Mouse (Mus musculus) spleen, adult 2 months (tissue): ENCODE data around the gene Nr5a2. TPM values are rescaled to one million over a fixed set of nuclear protein-coding genes. Genes with fewer than 3 reads are reported as not detected.

Experiments used
- DNase-seq, 2 experiments: peaks; one replicate each; pipeline versions ENCODE4 v3.0.0 to v3.0.0-alpha.2; 2012 to 2021; ENCODE audit warnings: low spot score in 2 of 2, low read depth in 1 of 2
- H3K27ac ChIP-seq: fragments of 200-500 bp; 2 replicates; pipeline ENCODE4 v1.5.1; 2012; ENCODE audit warnings: low read length, inconsistent platforms; ENCODE audit not compliant: insufficient read depth
- H3K27me3 ChIP-seq: fragments of 200-500 bp; 2 replicates; pipeline ENCODE4 v1.6.1; 2012; ENCODE audit warnings: mild to moderate bottlenecking, moderate library complexity, low read length, inconsistent platforms; ENCODE audit not compliant: control insufficient read depth, insufficient read depth
- H3K36me3 ChIP-seq: fragments of 200-500 bp; 2 replicates; pipeline ENCODE4 v1.6.1; 2012; ENCODE audit warnings: mild to moderate bottlenecking, low read length, inconsistent platforms; ENCODE audit not compliant: control insufficient read depth, insufficient read depth
- H3K4me1 ChIP-seq: fragments of 200-500 bp; 2 replicates; pipeline ENCODE4 v1.6.1; 2011; ENCODE audit warnings: inconsistent platforms; ENCODE audit not compliant: control insufficient read depth, insufficient read depth, insufficient read length
- H3K4me3 ChIP-seq: fragments of 200-500 bp; 2 replicates; pipeline ENCODE4 v1.5.1; 2011; ENCODE audit warnings: mild to moderate bottlenecking, inconsistent platforms; ENCODE audit not compliant: insufficient read depth, insufficient read length; ENCODE audit errors: extremely low read depth
- CTCF ChIP-seq: fragments of 200-500 bp; IDR thresholded peaks from 2 replicates; pipeline ENCODE4 v1.5.1; 2011; ENCODE audit warnings: mild to moderate bottlenecking, inconsistent platforms; ENCODE audit not compliant: insufficient read depth, insufficient read length, insufficient replicate concordance; ENCODE audit errors: extremely low read depth
- POLR2A ChIP-seq: fragments of 200-500 bp; IDR thresholded peaks from 2 replicates; pipeline ENCODE4 v1.6.1; 2011; ENCODE audit warnings: low read depth, low read length, inconsistent platforms
- WGBS: fragments of 180-500 bp; shearing (Covaris S2); methylation state at CpG from one replicate; pipeline ENCODE4 v1.1.7; 2018; 5-methylcytosine and 5-hydroxymethylcytosine counted together
- polyA plus RNA-seq: library from polyadenylated mRNA; depleted of rRNA; stranded (reverse); fragments of >200 nt; gene quantifications from 2 replicates; pipeline ENCODE4 v1.2.3, GENCODE M21; 2012

The Nr5a2 gene
- polyA plus RNA-seq, 1 experiment = 0.22 TPM

GRCm38 (mm10) chr1:136895877-136896276 lies 64.4 kb downstream of the Nr5a2 start:
- no peak for TF ChIP-seq POLR2A
- no peak for TF ChIP-seq CTCF
- no peak for DNase-seq
- Histone ChIP-seq H3K4me1 (no peaks in the 10 kb centered on the region), H3K27me3 (no peaks in the 10 kb centered on the region), H3K27ac (no peak overlapping the region), H3K36me3 (no peaks in the 10 kb centered on the region), H3K4me3 (no peak overlapping the region)
- 92% methylated on average over 8 of the region's 8 CpGs for WGBS

- no peak overlapping the region for H3K4me3 ChIP-seq
- H3K27me3 ChIP-seq = no peaks in the 10 kb centered on the region
- 70% methylated on average over 2 of the region's 2 CpGs for WGBS
- no peak for DNase-seq
- no peaks in the 10 kb centered on the region for H3K36me3 ChIP-seq
- H3K27ac ChIP-seq = no peak overlapping the region
- TF ChIP-seq POLR2A (no peak), CTCF (no peak)
- H3K4me1 ChIP-seq = no peaks in the 10 kb centered on the region
Observed at GRCm38 (mm10) chr1:136894753-136895152, 65.5 kb downstream of the Nr5a2 start.

GRCm38 (mm10) chr1:136893162-136893561 lies 67.1 kb downstream of the Nr5a2 start:
- 92% methylated on average over 6 of the region's 6 CpGs for WGBS
- TF ChIP-seq CTCF (no peak), POLR2A (no peak)
- Histone ChIP-seq H3K27ac (no peak overlapping the region), H3K4me1 (no peaks in the 10 kb centered on the region), H3K27me3 (no peaks in the 10 kb centered on the region), H3K36me3 (no peaks in the 10 kb centered on the region), H3K4me3 (no peak overlapping the region)
- no peak for DNase-seq

- no peak for DNase-seq
- Histone ChIP-seq H3K36me3 (no peaks in the 10 kb centered on the region), H3K4me3 (no peak overlapping the region), H3K4me1 (no peaks in the 10 kb centered on the region), H3K27ac (no peak overlapping the region), H3K27me3 (no peaks in the 10 kb centered on the region; the same call in 1 of the 2 replicates)
- WGBS = 69% methylated on average over 7 of the region's 7 CpGs
- no peak for TF ChIP-seq POLR2A
- no peak for TF ChIP-seq CTCF
Observed at GRCm38 (mm10) chr1:136890439-136890838, 69.8 kb downstream of the Nr5a2 start.

GRCm38 (mm10) chr1:136888704-136889103 lies 71.5 kb downstream of the Nr5a2 start:
- Histone ChIP-seq H3K4me3 (no peak overlapping the region), H3K36me3 (no peaks in the 10 kb centered on the region), H3K27me3 (no peaks in the 10 kb centered on the region; the same call in 1 of the 2 replicates), H3K4me1 (no peaks in the 10 kb centered on the region), H3K27ac (no peak overlapping the region)
- 82% methylated on average over 6 of the region's 6 CpGs for WGBS
- DNase-seq = no peak
- no peak for TF ChIP-seq POLR2A
- no peak for TF ChIP-seq CTCF

- Histone ChIP-seq H3K4me1 (no peaks in the 10 kb centered on the region), H3K27me3 (no peaks in the 10 kb centered on the region; the same call in 1 of the 2 replicates), H3K36me3 (no peaks in the 10 kb centered on the region), H3K27ac (no peak overlapping the region), H3K4me3 (no peak overlapping the region)
- DNase-seq = no peak
- no peak for TF ChIP-seq POLR2A
- no peak for TF ChIP-seq CTCF
- 76% methylated on average over 6 of the region's 6 CpGs for WGBS
Observed at GRCm38 (mm10) chr1:136886678-136887077, 73.6 kb downstream of the Nr5a2 start.

- no peak overlapping the region for H3K4me3 ChIP-seq
- TF ChIP-seq POLR2A = no peak
- TF ChIP-seq CTCF = no peak
- no peak overlapping the region for H3K27ac ChIP-seq
- H3K27me3 ChIP-seq = no peaks in the 10 kb centered on the region; the same call in 1 of the 2 replicates
- H3K4me1 ChIP-seq = no peaks in the 10 kb centered on the region
- 89% methylated on average over 13 of the region's 13 CpGs for WGBS
- no peaks in the 10 kb centered on the region for H3K36me3 ChIP-seq
- no peak for DNase-seq
Observed at GRCm38 (mm10) chr1:136883458-136884174, 76.6 kb downstream of the Nr5a2 start.
